Mouse (Mus musculus): ENCODE measurements around the gene Dph3. TPM values are rescaled to one million over a fixed set of nuclear protein-coding genes. Genes with fewer than 3 reads are reported as not detected.

Dph3 gene
- polyA plus RNA-seq, 1 experiment from 2014 or later: 116 TPM

DNA sequence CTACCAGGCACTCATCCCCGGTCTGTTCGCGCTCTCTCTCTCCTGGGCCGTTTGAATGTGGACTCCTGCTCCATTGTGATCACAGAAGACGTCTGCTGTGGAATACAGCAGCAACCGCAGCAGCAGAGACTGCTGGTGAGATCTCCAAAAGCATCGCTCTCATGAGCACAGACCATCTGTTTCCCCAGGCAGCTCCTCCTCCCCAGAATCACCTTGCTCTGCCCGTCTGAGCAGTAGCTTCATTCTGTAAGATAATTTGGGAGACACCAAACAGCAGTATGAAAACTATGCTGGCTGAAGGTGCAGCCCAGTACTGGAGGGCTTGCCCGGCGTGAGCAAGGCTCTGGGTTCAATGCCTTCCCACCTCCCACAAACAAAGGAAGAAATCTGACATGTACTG is 4.5 kb downstream of the Dph3 start:
- H3K36me3 ChIP-seq (ENCODE audit: insufficient read depth, low read length): peaks cover 17% of the 10 kb centered on the region
- DNase-seq (ENCODE audit: low spot score) (no peak), ATAC-seq (replicated peaks; ENCODE audit: low FRiP score, low read depth) (no peak)
- no peaks in the 10 kb centered on the region for H3K4me1 ChIP-seq (replicated peaks; ENCODE audit: insufficient read depth, low read length)
- H3K4me3 ChIP-seq (replicated peaks; ENCODE audit: low read depth, low read length): no peak overlapping the region
- TF ChIP-seq CTCF (IDR thresholded peaks at IDR 0.05; ENCODE audit: low read depth): no peak
- H3K27ac ChIP-seq: no peak overlapping the region
- H3K27me3 ChIP-seq (ENCODE audit: insufficient read depth, low read length): no peaks in the 10 kb centered on the region
- H3K4me2 ChIP-seq (ENCODE audit: low read length): no peak overlapping the region
- no peaks in the 10 kb centered on the region for H3K9me3 ChIP-seq (replicated peaks; ENCODE audit: low read length)
- WGBS: 84% methylated on average over 10 of the region's 10 CpGs
- H3K9ac ChIP-seq (ENCODE audit: low read depth, low read length): no peak overlapping the region

DNA sequence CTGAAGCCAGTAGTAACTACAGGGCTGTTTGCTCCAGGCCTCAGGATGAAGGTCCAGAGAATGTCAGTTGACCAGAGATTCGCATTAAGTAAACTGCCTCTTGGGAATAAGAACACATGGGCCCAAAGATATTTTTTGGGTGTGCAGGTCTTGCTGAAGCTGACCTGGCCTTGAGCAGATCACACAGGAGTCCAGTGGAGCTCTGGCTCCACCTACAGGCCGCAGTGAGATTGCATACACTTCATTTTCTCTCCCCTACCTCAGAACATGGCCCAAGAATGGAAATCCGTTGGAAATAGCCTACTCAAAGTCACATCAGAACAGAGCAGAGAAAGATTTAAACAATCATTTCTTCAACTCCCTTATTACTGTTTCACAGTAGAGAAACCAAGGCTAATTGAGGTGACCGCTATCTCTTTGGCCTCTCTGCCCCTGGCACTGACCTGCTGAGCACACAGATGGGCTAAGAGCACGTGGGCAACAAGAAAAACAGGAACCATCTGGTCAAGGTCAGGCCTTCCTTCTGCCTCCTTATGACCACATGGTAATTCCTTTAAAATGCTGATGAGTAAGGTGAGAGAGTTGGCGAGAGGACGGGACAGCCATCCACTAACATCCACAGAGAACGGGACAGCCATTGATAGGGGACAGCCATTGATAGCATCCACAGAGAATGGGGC is 8.5 kb downstream of the Dph3 start:
- DNase-seq (ENCODE audit: low spot score): peak; percentile 80
- Histone ChIP-seq H3K36me3 (ENCODE audit: insufficient read depth, low read length) (peaks cover 6% of the 10 kb centered on the region), H3K27me3 (ENCODE audit: insufficient read depth, low read length) (no peaks in the 10 kb centered on the region), H3K4me1 (replicated peaks; ENCODE audit: insufficient read depth, low read length) (no peaks in the 10 kb centered on the region), H3K9me3 (replicated peaks; ENCODE audit: low read length) (no peaks in the 10 kb centered on the region), H3K4me3 (replicated peaks; ENCODE audit: low read depth, low read length) (no peak overlapping the region), H3K4me2 (ENCODE audit: low read length) (no peak overlapping the region), H3K27ac (no peak overlapping the region), H3K9ac (ENCODE audit: low read depth, low read length) (no peak overlapping the region)
- 0 out of 2 replicates have a peak, but pooled peaks have one; percentile 33 for ATAC-seq (replicated peaks; ENCODE audit: low FRiP score, low read depth)
- 41% methylated on average over 8 of the region's 8 CpGs for WGBS
- peak; percentile 97 for TF ChIP-seq CTCF (IDR thresholded peaks at IDR 0.05; ENCODE audit: low read depth)

DNA sequence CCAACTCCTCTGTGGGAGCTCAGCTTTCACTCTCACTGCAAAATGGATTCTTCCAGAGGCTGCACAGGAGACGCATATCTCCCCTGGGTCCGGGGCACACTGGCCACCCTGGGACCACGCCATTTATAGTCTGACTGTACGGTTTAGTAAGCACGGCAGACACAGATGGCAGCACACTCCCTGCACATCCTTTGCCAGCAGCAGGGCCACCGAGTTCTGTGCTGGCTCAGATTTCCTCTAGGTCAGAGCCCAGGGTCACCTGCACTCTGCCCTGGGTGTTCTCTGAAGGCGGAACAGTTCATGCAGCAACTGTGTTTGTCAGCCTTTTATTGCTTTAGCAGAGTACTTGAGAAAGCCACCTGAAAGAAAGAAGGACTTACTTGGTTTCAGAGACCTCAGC is 11.6 kb downstream of the Dph3 start:
- no peak overlapping the region; the same call in 1 of the 2 replicates for H3K27ac ChIP-seq
- no peaks in the 10 kb centered on the region for H3K36me3 ChIP-seq (ENCODE audit: insufficient read depth, low read length)
- DNase-seq (ENCODE audit: low spot score): peak; percentile 65

DNA sequence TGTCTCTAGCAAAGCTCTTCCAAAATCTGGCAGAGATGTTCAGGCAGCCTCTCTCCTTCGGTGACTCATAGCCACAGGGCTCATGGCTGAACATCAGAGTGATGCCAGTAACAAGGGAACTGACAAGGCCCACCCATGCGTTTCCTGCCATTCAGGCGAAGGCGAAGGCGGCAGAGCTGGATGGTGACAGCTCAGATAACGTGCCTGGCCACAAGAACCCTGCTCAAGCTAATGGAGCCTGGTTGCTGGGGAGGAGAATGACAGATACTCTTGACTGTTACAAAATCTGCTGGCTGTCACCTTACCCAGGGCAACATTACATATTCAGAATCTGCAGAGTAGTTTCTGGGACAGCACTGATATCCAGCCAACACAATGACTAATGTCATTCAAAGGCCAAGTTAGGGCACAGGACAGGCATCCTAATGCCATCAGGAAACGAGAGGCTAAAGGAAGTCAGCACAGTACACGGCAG is 12.3 kb downstream of the Dph3 start:
- no peaks in the 10 kb centered on the region for H3K27me3 ChIP-seq (ENCODE audit: insufficient read depth, low read length)
- H3K27ac ChIP-seq: no peak overlapping the region; the same call in 1 of the 2 replicates
- H3K9ac ChIP-seq (ENCODE audit: low read depth, low read length): no peak overlapping the region
- ATAC-seq (replicated peaks; ENCODE audit: low FRiP score, low read depth): peak; percentile 23; the same call in 1 of the 2 replicates
- DNase-seq (ENCODE audit: low spot score): peak; percentile 32
- TF ChIP-seq CTCF (IDR thresholded peaks at IDR 0.05; ENCODE audit: low read depth): no peak
- H3K9me3 ChIP-seq (replicated peaks; ENCODE audit: low read length): no peaks in the 10 kb centered on the region
- no peaks in the 10 kb centered on the region for H3K4me1 ChIP-seq (replicated peaks; ENCODE audit: insufficient read depth, low read length)
- H3K4me3 ChIP-seq (replicated peaks; ENCODE audit: low read depth, low read length): no peak overlapping the region
- WGBS: 37% methylated on average over 8 of the region's 8 CpGs
- no peaks in the 10 kb centered on the region for H3K36me3 ChIP-seq (ENCODE audit: insufficient read depth, low read length)
- no peak overlapping the region for H3K4me2 ChIP-seq (ENCODE audit: low read length)

More for the DNA sequence above, 11.6 kb downstream of the Dph3 start:
- 19% methylated on average over 7 of the region's 7 CpGs for WGBS
- TF ChIP-seq CTCF (IDR thresholded peaks at IDR 0.05; ENCODE audit: low read depth): no peak
- Histone ChIP-seq H3K4me2 (ENCODE audit: low read length) (no peak overlapping the region), H3K27me3 (ENCODE audit: insufficient read depth, low read length) (no peaks in the 10 kb centered on the region), H3K9ac (ENCODE audit: low read depth, low read length) (no peak overlapping the region), H3K9me3 (replicated peaks; ENCODE audit: low read length) (no peaks in the 10 kb centered on the region), H3K4me3 (replicated peaks; ENCODE audit: low read depth, low read length) (no peak overlapping the region), H3K4me1 (replicated peaks; ENCODE audit: insufficient read depth, low read length) (no peaks in the 10 kb centered on the region)
- ATAC-seq (replicated peaks; ENCODE audit: low FRiP score, low read depth): peak; percentile 73

DNA sequence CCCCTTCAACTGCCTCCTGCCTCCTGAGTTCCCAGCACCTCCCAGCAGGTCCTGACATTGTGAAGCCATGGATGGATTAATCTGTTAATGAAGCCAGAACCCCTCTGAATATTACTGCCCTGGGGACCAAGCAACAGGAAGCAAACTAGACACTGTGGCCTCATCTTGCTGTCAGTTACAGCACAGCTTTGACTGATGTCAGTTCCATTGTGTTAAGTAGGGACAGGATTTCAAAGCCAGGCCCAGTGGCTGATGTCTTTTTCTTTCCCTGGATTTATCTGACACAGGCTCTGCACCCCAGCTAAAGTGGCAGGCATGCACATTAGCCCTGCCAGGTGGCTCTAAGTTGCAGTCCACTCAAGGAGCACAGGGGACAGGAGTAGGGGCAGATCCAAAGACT is 12.7 kb downstream of the Dph3 start:
- Histone ChIP-seq H3K27me3 (ENCODE audit: insufficient read depth, low read length) (no peaks in the 10 kb centered on the region), H3K9me3 (replicated peaks; ENCODE audit: low read length) (no peaks in the 10 kb centered on the region), H3K36me3 (ENCODE audit: insufficient read depth, low read length) (no peaks in the 10 kb centered on the region), H3K27ac (no peak overlapping the region), H3K9ac (ENCODE audit: low read depth, low read length) (no peak overlapping the region), H3K4me2 (ENCODE audit: low read length) (no peak overlapping the region), H3K4me3 (replicated peaks; ENCODE audit: low read depth, low read length) (no peak overlapping the region), H3K4me1 (replicated peaks; ENCODE audit: insufficient read depth, low read length) (no peaks in the 10 kb centered on the region)
- no peak for TF ChIP-seq CTCF (IDR thresholded peaks at IDR 0.05; ENCODE audit: low read depth)
- ATAC-seq (replicated peaks; ENCODE audit: low FRiP score, low read depth) (no peak), DNase-seq (ENCODE audit: low spot score) (no peak)

DNA sequence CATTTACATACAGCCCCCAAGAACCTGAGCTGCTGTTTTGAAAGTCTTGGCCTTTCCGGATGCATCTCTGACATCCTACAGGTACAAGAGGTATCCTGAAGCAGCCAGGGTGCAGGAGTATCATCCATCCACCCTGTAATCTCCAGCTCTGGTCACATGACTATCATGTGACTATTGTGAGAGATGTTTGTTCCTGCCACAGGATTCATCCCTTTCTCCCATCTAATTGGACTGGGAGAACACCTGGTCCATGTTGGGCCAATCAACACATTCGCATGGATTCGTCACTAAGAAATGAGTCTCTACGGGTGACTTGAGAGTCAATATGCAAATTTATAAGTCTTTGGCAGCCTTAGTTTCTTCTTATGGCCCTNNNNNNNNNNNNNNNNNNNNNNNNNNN is 24.1 kb downstream of the Dph3 start:
- WGBS: 94% methylated on average over 4 of the region's 4 CpGs
- H3K4me1 ChIP-seq (replicated peaks; ENCODE audit: insufficient read depth, low read length): no peaks in the 10 kb centered on the region
- no peak overlapping the region for H3K27ac ChIP-seq
- H3K4me3 ChIP-seq (replicated peaks; ENCODE audit: low read depth, low read length): no peak overlapping the region
- DNase-seq (ENCODE audit: low spot score) (no peak), ATAC-seq (replicated peaks; ENCODE audit: low FRiP score, low read depth) (no peak)
- H3K9me3 ChIP-seq (replicated peaks; ENCODE audit: low read length): no peaks in the 10 kb centered on the region
- H3K36me3 ChIP-seq (ENCODE audit: insufficient read depth, low read length): no peaks in the 10 kb centered on the region
- no peak for TF ChIP-seq CTCF (IDR thresholded peaks at IDR 0.05; ENCODE audit: low read depth)
- H3K27me3 ChIP-seq (ENCODE audit: insufficient read depth, low read length): no peaks in the 10 kb centered on the region
- no peak overlapping the region for H3K9ac ChIP-seq (ENCODE audit: low read depth, low read length)
- H3K4me2 ChIP-seq (ENCODE audit: low read length): no peak overlapping the region

Data from kidney, postnatal 0 days (tissue).